Mouse (Mus musculus): ENCODE data around the gene Cyp24a1. TPM values are rescaled to one million over a fixed set of nuclear protein-coding genes. Genes with fewer than 3 reads are reported as not detected.

The Cyp24a1 gene
- total RNA-seq, 1 experiment from 2014 or later: not detected

DNA sequence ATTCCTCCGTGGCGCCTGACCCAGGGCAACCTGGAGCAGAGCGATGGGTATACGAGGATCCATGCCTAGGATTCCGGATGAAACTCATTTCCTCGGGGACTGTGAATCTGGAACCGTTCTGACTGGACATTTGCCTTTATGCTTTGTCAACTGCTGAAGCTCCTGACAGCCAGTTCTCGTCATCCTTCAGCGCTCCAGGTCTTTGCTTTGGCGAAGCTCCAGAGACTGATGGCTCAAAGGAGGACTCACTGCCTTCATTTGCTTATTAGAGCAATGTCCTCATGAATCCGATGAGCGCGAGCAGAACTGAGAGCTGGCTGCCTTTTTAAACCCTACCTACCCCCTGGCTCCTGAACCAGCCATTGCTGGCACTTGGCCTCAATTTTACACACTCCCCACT is 58.2 kb downstream of the Cyp24a1 start:
- DNase-seq: no peak

DNA sequence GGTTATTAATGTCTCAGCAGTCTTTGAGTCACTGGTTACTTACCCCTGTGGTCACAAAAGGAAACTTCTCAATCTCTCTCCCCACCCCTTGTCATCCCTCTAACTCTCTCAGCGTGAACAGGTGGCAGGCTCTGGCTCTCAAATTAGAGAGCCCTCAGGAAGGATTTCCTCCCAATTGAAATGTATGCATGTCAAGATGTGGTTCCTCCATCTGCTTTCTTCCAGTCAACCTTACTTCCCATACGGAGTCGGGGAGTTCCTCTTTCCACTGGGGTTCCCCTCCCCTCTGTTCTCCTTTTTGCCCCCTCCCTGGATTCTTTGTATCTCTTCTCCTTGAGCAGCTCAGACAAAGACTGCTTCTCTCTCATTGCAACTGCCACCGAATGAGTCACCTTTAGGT is 60.7 kb downstream of the Cyp24a1 start:
- no peak for DNase-seq

Other genes with a start within 250 kb of the Cyp24a1 start
- 0.30 and 0.49 TPM in 2 replicates for gene Bcas1, start 69.3 kb downstream of the Cyp24a1 start, total RNA-seq (2021)
- 19.4 and 24.1 TPM in 2 replicates for gene Pfdn4, start 717 bp downstream of the Cyp24a1 start, total RNA-seq (2021)
- gene 4930470P17Rik, start 104.9 kb upstream of the Cyp24a1 start, total RNA-seq (2021): not detected in 2 replicates
- gene Dok5, start 234.7 kb upstream of the Cyp24a1 start, total RNA-seq (2021): 0.26 and 0.37 TPM in 2 replicates

Measured in adrenal gland, postnatal 14 days (tissue).